Mouse (Mus musculus) mouse trophoblast stem cell (cell line): ENCODE results near the gene Ikzf4.

Experiments used
- in situ Hi-C, 2 experiments: fragments of 300-500 bp; cut with MseI, MboI; formaldehyde crosslinking; loops; 2 replicates in 1 of 2; 3 replicates in 1 of 2; pipeline ENCODE4 v1.15.1; 2025

The Ikzf4 gene

DNA sequence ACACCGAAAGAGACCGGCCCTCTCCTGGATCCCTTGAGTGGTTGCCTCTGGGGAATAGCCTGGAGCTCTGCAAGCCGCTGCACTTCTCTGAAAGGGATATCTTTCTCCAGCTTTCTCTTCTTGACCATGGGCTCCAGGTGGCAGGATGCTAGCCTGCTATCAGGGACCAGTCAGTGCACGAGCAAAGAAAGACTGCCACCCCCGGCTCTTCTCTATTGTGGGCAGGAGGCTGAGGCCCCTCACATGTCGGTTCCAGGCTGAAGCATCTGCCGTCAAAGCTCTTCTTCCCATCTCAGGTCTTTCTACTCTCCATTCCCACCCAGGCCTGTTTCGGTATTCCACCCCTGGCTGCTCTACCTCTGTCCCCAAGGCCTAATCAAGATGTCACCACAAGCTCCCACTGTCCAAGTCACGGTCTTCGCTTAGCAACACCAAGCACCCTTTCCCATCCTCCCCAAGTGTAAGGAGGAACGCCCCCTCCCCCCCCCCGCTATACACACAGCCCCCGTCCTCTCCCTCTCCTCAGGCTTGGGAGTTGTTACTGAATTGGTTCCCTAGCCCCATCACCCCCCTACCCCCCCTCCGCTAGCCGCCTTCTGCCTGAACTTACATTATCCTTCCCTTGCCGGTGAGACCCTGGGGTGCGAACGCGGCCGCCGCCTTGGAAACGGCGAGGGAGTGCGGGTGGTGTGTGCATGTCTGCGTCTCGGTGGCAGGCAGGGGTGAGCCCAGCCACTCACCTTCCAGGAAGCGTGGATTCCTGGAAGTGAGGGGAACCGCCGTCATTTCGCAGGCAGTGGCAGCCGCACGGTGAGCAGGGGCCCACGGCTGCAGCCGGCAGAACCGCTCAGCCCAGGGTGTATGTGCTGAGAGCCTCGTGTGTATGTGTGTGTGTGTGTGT, at the start of gene Ikzf4:
Ikzf4 (minus strand) TSS at position 881 of the 901 bp plus-strand sequence.
- in situ Hi-C loops = no loop called here

GRCm38 (mm10) chr10:128695411-128695991, 49.7 kb upstream of the Ikzf4 start:
- in situ Hi-C loops = no loop called here

GRCm38 (mm10) chr10:128674469-128675008, 28.7 kb upstream of the Ikzf4 start:
- in situ Hi-C loops = loop anchor here in 1 of 2 experiments (10.0 kb wide), 1 partner anchor 50 kb away; the partner anchor contains the start of gene Rps26

GRCm38 (mm10) chr10:128673763-128674468, 28.1 kb upstream of the Ikzf4 start, which contains the start of gene Suox:
Gene Suox (minus strand): TSS chr10:128674073.
- in situ Hi-C loops = loop anchor here in 1 of 2 experiments (10.0 kb wide), 1 partner anchor 49 kb away; the partner anchor contains the start of gene Rps26

DNA sequence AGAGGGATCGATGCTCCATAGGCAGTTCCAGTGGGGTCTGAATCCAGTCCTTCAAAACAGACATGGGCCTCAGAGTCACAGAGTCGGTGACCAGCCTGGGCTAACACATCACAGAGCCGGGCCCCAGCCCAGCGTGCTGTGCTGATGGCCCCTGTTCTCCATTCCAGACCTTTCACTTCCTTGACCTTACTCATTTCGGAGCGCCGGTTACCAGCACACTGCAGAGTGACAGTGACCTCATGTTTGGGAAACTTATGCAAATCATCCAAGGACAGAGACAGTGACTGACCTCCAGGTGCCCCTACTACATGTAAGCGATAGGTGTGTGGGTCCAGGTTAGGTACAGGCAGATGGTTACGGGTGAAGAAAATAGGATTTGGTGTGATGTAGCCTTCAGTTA, 25.4 kb upstream of the Ikzf4 start:
- in situ Hi-C loops = loop anchor here in 1 of 2 experiments (10.0 kb wide), 1 partner anchor 46 kb away; the partner anchor contains the start of gene Rps26

DNA sequence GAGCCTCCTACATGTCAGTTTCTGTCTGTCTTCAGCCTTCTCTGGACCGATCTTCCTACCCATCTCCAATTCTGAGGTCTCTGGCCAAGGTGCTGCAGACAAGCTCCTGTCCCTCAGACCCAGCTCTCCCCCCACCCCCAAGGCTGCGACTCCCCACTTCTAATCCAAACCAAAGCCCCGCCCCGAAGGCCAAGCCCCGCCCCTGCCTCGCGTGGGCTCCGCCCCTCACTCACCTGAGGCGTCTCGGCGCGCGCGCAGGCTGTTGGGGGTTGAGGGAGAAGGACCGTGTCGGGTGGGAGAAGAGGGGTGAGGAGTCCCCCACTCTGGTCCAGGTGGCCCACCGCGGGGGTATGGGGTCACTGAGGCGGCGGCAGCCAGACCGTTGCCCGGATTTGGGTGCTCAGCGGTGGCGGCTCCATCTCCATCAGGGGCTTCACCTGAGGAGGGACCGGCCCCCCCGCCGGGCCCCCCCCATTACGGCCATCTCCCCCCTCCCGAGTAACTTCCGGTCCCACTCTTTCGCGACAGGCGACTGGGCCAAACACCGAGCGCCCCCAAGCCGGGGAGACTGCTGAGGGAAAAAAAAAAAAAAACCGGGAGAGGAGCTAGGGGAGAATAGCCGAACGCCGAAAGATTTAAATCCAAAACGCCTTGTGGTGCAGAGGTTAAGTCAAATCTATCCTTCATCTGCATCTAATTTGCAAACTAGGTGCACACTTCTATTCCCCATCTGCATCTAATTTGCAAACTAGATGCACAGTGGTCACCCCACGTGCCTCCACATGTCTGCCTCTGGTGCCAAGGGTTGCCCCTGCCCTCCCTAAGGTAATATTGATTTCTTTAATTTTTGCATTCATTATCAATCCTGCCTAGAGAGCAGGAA, 23.2 kb upstream of the Ikzf4 start:
- in situ Hi-C loops = no loop called here

DNA sequence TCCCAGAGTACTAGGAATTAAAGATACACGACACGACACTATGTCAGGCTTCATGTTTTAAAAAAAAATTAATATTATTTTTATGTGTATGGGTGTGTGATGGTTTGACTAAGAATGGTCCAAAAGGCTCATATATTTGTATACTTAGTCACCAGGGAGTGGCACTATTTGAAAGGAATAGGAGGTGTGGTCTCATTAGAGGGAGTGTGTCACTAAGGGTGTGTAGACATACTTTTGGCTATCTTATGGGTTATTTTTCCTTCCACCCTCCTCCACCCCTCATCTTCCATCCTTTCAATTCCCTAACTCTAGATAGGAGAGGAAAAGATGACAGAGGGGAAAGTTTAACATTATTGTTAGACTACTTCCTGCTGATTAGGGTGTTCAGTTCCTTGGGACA, 20.0 kb upstream of the Ikzf4 start:
- in situ Hi-C loops = no loop called here

- in situ Hi-C loops = no loop called here
These were observed 19.5 kb upstream of the Ikzf4 start for GRCm38 (mm10) chr10:128665307-128665706.

GRCm38 (mm10) chr10:128664808-128665207, 19.0 kb upstream of the Ikzf4 start:
- in situ Hi-C loops = no loop called here

- in situ Hi-C loops = no loop called here
These were observed 17.8 kb upstream of the Ikzf4 start for GRCm38 (mm10) chr10:128663441-128664220.

DNA sequence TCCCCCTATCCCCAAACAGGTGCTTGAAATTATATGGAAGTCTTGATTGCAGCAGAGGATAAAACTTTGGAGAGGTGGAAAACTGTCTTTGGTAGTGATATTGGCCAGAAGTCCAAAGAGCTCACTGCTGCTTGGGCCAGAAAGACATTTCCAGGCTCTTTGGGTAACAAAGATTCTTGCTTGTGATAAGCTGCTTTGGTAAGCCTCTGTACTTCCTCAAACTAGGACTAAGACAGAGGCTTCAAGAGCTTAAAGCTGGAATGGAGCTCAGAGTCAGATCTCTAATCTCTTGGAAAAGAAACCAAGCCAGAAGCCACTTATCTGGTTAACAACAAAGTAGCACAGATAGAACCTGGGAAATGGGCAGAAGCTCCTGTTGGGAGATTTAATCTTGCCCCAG, 16.7 kb upstream of the Ikzf4 start:
- in situ Hi-C loops = no loop called here

DNA sequence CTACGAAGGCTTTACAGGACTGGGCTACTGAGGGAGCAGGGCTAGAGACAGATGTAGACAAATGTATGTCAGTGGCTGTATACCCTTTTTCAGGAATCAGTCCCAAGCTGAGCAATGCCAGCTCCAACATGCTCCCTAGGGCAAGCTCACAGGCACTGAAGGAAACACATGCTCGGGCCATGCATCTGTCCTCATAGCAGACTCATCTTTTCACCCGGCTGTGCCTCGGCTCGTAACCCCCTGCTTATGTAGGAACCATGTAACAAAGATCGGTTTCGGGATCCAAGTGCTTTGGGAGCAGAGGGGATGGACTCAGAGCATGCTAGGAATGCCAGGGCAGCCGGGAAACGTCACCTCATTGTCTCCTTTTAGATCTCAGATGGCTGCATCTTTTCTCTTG, 13.7 kb upstream of the Ikzf4 start:
- in situ Hi-C loops = no loop called here

GRCm38 (mm10) chr10:128657844-128658243, 12.1 kb upstream of the Ikzf4 start:
- in situ Hi-C loops = no loop called here

DNA sequence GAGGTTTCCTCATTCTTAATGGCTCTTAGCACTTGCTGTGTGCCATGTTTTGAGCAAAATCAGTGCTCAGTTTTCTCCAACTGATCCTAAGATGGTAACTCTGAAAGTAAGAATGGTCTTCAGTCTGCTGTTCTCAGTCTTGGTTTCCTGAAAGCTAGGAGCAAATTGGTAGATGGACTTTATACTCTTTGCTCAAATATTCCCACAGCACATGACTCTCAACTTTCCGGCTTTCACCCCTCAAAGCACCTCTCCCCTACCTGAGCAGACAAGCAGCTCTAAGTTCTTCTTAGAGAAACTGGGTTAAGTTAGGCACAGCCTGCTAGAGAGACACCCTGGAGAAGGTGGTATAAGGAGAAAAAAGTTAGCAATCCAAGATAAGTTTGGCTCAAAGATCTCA, 10.9 kb upstream of the Ikzf4 start:
- in situ Hi-C loops = no loop called here

DNA sequence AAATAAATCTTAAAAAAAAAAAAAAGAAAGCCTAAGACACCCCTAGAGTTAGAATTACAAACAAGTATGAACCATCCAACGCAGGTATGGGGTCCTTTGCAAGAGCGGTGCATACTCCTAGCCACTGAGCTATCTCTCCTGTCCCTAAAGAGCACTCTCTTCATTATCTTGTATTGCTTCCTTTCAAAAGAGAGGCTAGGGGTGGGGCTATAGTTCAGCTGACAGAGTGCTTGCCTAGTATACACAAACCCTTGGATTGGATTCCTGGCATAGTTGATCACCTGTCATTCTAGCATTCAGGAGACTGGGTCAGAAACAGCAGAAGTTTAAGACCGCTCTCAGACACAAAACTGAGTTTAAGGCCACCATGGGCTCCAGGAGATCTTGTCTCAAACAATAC, 9.5 kb upstream of the Ikzf4 start:
- in situ Hi-C loops = no loop called here

- in situ Hi-C loops = no loop called here
These were observed 8.1 kb upstream of the Ikzf4 start for GRCm38 (mm10) chr10:128653866-128654265.

DNA sequence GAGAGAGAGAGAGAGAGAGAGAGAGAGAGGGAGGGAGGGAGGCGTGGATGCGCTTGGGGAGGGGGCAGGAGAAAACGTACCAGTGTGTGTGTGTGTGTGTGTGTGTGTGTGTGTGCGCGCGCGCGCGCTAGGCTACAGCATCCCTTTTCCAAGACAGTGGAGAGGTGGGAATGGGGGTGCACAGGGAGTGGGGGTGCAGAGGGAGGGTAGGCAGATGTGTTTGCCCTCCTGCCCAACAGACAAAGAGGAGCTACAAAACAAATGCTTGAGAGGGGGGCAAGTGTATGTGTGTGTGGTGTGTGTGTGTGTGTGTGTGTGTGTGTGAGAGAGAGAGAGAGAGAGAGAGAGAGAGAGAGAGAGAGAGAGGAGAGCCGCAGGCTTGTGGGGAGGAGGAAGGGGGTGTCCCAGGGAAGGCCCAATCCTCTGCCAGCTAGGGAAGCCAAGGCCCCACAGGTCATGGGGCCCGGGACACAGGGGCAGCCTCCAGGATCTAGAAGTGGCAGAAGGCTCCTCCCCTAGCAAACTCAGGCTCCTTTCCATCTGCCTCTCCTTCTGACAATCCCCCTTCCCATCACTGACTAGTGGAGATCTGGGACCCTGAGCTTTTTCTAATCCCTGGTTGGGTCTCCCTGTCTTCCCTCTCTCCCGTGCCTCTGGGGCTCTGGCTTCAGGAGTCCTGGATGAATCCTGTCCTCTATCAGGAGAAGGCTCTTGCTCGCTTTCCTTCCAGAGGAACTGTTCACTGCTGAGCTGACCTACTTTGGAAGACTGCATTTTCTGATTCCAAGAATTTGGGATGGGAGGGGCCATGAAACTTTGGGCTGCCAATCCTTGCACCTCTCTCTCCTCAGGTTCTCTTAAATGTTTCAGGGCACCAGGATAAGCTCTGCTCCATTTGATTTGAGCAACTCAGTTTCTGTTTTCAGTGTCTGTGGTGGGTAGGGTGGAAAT, 623 bp upstream of the Ikzf4 start:
- in situ Hi-C loops = no loop called here

GRCm38 (mm10) chr10:128642749-128643148, 3.0 kb downstream of the Ikzf4 start:
- in situ Hi-C loops = no loop called here

DNA sequence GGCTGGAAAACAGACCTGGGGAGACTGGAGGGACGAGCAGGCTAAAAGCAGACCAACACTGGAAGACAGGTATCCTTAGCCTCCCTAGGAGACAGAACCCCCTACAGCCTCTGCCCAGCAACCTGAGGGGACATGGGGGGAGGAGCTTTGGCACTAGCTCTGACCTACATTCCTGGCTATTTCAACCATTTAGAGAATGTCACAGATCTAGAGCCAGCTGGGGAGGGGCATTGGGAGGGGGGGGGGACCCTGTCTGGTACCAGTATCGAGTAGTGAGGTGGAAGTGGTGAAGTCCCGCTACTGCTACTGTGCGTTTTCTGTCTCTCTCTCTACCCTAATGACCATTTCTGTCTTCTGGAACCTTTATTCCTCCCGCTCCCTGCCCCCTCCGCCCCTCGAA, 3.9 kb downstream of the Ikzf4 start:
- in situ Hi-C loops = no loop called here
